Mouse (Mus musculus): ENCODE measurements at regions not wholly inside any gene's neighbourhood (a gene's known extent, or its start where the extent isn't known, plus 50 kb on each side); places are given as distances from the start of the nearest gene placed in this dataset.

DNA sequence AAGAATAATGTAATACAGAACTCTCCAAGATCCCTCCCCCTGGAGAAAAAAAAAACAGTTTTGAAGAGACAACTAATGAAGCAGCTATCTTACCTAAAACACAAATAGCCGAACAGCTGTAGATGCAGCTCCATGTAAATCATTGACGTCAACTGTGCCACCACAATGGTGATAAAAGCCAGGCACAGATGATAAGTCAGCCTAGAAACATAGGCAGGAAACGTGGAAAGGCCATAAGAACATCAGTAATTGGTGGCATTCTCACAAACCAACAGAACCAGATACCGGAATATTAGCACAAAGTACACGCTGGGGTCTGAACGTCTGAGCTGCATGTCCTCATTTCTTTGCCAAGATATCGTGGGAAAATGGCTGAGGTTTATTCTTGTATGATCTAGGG, 51.2 kb upstream of the Gm45716 start:
- TF ChIP-seq CTCF (IDR thresholded peaks at IDR 0.05): no peak
- TF ChIP-seq EP300 (IDR thresholded peaks at IDR 0.05): no peak
